Mouse (Mus musculus): ENCODE measurements at regions not wholly inside any gene's neighbourhood (a gene's known extent, or its start where the extent isn't known, plus 50 kb on each side); places are given as distances from the start of the nearest gene placed in this dataset.

- TF ChIP-seq GATA1 (IDR thresholded peaks at IDR 0.05; ENCODE audit: low read length) = no peak
Observed at GRCm38 (mm10) chr10:117450240-117450569, 70.4 kb upstream of the Cpsf6 start.

DNA sequence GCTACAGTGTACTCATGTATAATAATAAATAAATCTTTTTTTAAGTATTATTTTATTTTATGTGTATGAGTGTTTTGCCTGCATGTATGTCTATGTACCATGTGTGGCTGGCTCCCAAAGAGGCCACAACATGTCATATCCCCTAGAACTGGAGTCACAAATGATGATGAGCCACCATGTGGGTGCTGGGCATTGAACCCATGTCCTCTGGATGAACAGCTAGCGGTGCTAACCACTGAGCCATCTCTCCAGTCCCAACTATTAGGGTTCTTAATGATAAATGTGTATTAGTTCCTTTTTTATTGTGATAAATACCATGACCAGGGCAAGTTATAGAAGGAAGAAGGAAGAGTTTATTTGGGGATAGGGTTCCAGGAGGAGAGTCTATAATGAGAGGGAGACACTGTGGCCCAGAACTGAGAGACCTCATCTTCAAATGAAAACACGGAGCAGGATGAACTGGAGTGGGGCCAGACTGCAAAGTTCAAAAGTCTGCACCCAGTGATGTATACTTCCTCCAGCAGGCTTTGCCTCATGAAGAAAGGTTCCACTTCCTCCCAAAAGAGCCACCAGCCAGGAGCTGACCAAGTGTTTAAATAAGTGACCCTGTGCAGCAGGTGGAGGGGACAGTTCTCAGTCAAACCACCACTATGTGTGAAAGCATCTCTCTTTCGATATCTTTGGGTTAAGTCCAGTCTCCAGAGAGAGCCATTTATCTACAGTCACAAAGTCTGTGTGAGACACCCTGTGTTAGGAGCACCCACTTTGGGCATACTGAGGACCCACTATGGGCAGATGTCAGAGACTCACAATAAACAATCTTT, 69.8 kb upstream of the Cpsf6 start:
- no peak for TF ChIP-seq GATA1 (IDR thresholded peaks at IDR 0.05; ENCODE audit: low read length)

DNA sequence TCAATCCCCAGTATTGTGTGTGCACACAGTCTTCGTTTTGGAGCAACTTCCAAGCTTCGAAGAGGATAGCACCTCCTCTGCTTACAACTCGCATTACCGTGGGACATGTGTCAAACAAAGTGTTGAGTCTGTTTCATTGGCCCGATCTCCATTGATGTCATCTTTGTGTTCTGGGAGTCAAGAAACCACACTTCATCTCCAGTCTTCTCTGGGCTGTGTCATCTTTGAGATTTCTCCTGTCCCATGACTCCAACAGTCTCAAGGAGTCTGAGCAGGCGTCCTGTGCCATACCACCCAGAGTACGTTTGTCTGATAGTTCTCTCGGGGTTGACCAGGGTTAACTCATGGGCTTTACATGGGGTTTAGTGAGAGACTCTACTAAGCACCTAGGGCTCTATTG, 67.8 kb upstream of the Cpsf6 start:
- TF ChIP-seq GATA1 (IDR thresholded peaks at IDR 0.05; ENCODE audit: low read length) = no peak

- no peak for TF ChIP-seq GATA1 (IDR thresholded peaks at IDR 0.05; ENCODE audit: low read length)
Observed at GRCm38 (mm10) chr10:117447206-117447605, 67.4 kb upstream of the Cpsf6 start.

GRCm38 (mm10) chr10:117446776-117447175, 67.0 kb upstream of the Cpsf6 start:
- TF ChIP-seq GATA1 (IDR thresholded peaks at IDR 0.05; ENCODE audit: low read length) = no peak

DNA sequence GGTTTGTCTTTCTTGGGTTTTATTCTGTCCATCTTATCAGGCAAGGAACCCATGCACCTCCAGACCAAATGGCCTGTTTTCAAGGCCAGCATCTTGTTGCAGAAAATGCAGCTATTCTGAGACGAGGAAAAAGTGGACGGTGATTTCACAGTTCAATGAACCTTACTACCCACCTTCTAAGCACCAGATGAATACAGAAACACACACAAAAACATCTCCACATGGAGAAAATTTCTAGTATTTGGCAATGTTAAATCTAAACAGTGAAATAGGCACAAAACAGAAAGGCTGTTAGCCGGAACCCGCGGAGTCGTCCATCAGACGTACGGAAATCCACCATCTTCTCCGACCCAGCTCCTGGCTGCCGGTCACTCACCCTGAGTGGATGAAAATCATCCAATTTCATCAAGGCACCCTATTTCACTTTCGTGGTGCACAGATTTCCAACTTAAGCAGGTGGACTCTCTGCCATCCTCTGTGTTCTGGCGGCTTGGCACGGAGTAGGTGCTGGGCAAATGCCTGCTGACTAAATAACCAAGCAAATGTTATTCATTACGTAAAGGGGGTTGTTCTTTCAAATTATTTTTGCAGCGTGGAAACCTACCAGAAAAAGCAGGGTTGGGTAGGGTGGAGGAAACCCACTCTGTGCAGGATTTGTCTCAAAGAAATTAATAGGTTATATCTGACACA, 66.1 kb upstream of the Cpsf6 start:
- no peak for TF ChIP-seq GATA1 (IDR thresholded peaks at IDR 0.05; ENCODE audit: low read length)

- TF ChIP-seq GATA1 (IDR thresholded peaks at IDR 0.05; ENCODE audit: low read length) = no peak
Observed at GRCm38 (mm10) chr10:117445181-117445790, 65.5 kb upstream of the Cpsf6 start.

DNA sequence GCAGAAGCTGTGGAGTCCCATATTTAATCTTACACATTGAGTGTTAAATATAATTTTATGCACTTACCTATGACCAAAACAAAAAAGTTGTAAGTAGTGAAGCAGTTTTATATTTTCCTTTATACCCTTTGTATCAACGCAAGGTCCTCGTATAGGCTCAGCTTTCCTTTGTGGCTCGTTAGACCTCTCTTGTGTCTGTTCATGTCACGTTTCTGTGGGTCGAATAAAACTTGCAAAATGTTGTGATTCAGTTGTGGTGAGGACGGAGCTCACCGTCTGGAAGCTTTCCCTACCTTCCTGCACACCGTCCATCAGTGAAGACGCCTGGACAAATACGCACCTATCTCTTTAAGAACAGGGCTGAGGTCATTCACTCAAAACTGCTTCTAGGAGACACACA, 64.9 kb upstream of the Cpsf6 start:
- TF ChIP-seq GATA1 (IDR thresholded peaks at IDR 0.05; ENCODE audit: low read length) = no peak

GRCm38 (mm10) chr10:117443426-117444350, 63.9 kb upstream of the Cpsf6 start:
- no peak for TF ChIP-seq GATA1 (IDR thresholded peaks at IDR 0.05; ENCODE audit: low read length)

GRCm38 (mm10) chr10:117441979-117442803, 62.4 kb upstream of the Cpsf6 start:
- no peak for TF ChIP-seq GATA1 (IDR thresholded peaks at IDR 0.05; ENCODE audit: low read length)

GRCm38 (mm10) chr10:117441121-117441978, 61.5 kb upstream of the Cpsf6 start:
- TF ChIP-seq GATA1 (IDR thresholded peaks at IDR 0.05; ENCODE audit: low read length) = no peak

GRCm38 (mm10) chr10:117440225-117440976, 60.6 kb upstream of the Cpsf6 start:
- no peak for TF ChIP-seq GATA1 (IDR thresholded peaks at IDR 0.05; ENCODE audit: low read length)

Measured in G1E-ER4 (cell line).